Mouse (Mus musculus): ENCODE data around the gene Lmln.
"Not testable (repeated sequence)": the region's sequence is repeated elsewhere in the genome, so short reads cannot be mapped to it uniquely, and the experiment has no call there.

Lmln gene

DNA sequence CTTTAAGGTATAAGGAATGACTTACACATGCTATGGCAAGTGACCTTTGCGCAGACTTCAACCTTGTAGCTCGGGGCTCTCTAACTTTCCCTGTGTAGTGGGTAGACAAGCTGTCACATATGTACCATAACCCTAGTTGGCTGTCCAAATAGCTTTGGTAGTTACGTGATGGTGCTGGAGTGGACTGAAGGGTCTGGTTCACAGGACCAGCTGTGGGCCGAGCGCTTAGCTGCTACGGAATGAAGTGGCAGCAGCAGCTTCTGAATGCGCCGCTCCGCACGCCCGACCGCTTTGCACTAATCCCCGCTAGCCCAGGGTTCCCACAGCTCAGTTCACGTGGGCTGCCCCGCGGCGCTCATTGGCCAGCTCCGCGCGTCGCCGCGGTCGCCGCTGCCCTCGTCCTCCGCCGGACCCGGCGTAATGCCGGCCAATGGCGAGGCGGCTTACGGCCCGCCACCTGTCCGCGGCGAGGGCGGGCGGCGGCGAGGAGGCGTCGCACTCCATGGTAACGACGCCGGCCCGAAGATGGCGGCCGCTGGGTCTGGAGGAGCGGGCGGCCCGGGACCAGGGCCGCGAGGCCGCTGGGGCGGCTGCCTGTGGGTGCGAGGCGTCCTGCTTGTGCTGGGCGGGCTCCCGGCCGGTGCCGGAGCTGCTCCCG is at the start of gene Lmln:
Gene Lmln, plus strand, starts transcription at position 498 of the 658 bp plus-strand sequence.
- peak; percentile 92 for DNase-seq (ENCODE audit: low read depth)

DNA sequence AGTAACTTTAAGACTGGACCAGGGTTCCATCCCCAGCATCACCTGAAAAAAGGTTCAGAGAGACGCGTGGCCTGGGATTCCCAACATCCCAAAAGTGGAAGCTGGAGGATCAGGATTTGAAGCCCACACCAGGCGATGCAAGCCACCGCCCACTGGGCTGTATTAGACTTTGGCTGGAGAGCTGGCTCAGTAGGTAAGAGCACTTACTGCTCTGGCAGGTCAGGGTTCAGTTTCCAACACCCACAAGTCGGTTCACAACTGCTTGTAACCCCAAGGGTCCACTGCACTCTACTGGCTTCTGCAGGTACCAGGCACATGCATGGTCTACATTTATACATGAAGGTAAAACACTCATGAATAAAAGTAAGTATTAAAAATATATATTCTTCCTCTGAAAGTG is 48.5 kb upstream of the Lmln start:
- no peak for DNase-seq (ENCODE audit: low read depth)

DNA sequence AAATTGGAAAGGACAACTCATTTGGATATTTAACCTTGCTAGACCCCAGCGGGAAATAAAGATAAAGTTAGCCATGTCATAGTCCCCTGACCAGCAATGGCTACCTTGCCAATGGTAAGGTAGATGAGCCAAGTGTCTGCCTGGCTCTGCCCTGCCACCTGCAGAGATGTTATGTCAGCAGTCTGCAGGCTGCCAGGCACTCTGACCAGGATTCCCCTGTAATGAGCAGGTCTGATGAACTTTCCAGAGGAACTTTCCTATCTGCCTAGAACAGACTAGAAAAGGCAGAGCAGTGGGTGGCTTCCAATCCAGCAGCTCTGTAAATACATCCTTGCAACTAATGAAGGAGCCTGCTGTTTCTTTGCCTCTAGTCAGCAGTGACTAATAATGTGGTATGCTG is 47.4 kb upstream of the Lmln start:
- no peak for DNase-seq (ENCODE audit: low read depth)

- no peak for DNase-seq (ENCODE audit: low read depth)
Measured at GRCm38 (mm10) chr16:33015396-33015907, 46.9 kb upstream of the Lmln start.

- no peak for DNase-seq (ENCODE audit: low read depth)
Measured at GRCm38 (mm10) chr16:33015986-33016385, 46.3 kb upstream of the Lmln start.

DNA sequence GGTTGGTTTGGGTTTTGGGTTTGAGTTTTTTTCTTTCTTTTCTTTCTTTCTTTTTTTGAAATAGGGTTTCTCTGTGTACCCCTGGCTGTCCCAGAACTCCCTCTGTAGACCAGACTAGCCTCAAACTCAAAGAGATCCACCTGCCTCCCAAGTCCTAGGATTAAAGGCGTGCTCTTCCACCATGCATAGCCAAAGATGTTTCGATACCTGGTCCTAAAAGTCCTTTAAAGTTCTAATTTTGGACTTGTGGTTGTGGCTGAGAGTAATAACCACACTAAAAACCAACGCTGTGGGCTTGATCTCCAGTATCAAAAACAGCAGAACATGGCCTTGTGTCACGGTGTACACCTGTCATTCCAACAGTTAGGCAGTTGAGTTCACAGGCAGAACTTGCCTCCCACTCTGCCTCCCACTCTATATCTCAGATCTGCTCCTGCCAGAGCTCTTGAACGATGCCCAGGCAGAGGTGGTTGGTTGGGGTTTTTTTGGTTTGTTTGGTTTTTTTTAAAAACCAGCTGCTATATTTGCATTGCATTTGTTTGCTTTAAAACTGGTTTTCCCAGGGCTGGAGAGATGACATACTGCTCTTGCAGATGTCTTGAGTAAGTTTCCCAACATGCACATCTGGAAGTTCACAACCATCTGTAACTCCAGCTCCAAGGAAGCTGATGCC is 44.5 kb upstream of the Lmln start:
- DNase-seq (ENCODE audit: low read depth) = peak; percentile 12

GRCm38 (mm10) chr16:33019117-33019770 is 43.1 kb upstream of the Lmln start:
- peak; percentile 57 for DNase-seq (ENCODE audit: low read depth)

- no peak for DNase-seq (ENCODE audit: low read depth)
Measured at GRCm38 (mm10) chr16:33021381-33021780, 40.9 kb upstream of the Lmln start.

DNA sequence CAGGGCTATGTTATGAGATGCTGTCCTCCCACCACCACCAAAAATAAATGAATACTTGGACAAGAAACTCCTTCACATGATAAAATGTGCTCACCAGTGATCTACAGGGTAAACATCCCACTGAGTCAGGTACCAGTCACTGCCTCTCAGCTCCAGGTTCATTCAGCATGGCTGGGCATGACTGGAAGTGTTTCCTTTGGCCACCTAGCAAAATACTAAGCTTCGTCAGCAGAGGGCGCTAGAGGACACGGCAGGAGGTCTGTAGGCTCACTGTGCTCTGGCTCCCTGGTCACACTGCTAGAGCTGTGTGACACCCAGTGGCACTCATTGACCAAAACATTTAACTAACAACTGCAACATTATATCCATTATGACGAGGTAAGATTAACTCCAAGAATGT is 38.6 kb upstream of the Lmln start:
- DNase-seq (ENCODE audit: low read depth) = peak; percentile 87

- peak; percentile 17 for DNase-seq (ENCODE audit: low read depth)
Measured at GRCm38 (mm10) chr16:33024456-33025104, 37.7 kb upstream of the Lmln start.

- DNase-seq (ENCODE audit: low read depth) = no peak
Measured at GRCm38 (mm10) chr16:33026357-33026756, 36.0 kb upstream of the Lmln start.

DNA sequence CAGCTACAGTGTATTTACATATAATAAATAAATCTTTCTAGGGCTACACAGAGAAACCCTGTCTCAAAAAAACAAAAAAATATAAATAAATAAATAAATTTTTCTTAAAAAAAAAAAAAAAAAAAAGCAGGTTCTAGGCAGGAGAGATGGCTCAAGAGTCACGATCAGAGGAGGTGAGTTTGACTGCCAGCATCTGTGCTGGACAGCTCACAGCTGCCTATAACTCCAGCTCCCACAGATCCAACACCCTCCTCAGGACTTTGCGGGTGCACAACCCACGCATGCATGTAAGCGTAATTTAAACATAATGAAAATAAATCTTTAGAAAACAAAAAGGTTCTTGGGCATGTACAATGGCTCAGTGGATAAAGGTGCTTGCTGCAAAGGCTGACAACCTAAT is 26.3 kb upstream of the Lmln start:
- DNase-seq (ENCODE audit: low read depth) = no peak

DNA sequence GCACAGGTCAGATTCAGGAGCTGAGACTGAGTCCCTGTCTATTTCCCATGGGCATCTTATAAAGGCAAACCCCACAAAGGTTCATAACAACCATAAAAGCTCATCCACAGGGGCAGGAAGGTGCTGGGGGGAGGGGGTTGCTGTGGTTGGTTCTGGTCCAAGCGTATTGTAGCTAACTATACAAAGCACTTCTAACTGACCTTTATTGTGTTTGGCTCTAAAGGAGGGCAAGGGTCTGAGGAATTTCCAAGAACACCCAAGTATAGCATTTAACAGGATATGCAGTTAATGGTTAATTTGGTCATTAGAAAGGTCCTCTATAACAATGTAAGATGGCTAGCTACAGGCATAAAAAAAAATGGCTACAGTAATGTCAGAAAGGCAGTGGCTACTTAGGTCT is 19.6 kb upstream of the Lmln start:
- no peak for DNase-seq (ENCODE audit: low read depth)

DNA sequence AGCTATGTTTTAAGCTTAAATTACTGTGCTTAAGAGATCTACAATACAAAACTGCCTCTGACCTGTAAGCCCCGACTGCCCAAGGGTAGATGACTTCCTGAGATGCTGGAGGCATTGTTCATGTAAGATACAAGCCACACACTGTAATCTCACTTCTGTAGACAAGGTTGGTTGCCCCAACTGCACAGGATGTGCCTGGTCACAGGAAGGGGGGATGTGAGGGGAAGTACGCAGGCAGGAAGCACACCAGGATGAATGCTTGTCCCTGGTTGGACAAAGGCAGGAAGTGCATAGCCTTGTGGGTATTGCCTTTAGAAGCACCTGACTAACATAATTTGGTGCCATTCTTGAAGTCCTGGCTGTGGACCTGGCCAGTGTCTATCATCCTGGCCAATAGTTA is 19.1 kb upstream of the Lmln start:
- no peak for DNase-seq (ENCODE audit: low read depth)

DNA sequence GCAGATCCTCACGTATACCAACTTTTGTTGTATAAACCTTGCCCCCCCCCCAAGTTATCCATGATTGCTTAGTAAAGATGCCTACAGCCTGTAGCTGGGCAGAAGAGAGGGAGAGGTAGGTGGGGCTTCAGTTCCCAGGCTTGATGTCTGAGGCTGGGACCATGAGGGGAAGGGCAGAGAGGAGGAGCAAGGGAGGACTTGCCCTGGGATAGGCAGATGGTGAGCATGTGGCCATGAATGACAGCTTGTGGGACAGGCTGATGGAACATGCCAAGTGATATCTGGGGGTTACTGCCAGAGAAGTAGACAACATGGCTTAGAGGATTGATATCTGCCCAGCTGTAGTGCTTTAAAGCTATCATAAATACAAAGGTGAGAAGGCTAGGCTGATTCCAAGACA is 14.3 kb upstream of the Lmln start:
- DNase-seq (ENCODE audit: low read depth) = no peak

DNA sequence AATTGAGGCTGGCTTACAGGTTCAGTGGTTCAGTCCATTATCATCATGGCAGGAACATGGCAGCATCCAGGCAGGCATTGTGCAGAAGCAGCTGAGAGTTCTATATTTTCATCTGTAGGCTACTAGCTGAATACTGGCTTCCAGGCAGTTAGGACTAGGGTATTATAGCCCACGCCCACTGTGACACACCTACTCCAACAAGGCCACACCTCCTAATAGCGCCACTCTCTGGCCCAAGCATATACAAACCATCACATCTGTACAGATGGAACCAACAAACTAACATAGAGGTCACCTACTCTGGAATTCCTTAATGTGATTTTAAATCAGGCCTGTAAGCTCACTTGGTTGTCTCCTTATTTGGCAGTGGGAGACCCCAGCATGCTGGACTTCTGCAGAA is 13.6 kb upstream of the Lmln start:
- DNase-seq (ENCODE audit: low read depth) = no peak

- DNase-seq (ENCODE audit: low read depth) = no peak
Measured at GRCm38 (mm10) chr16:33049809-33050208, 12.5 kb upstream of the Lmln start.

DNA sequence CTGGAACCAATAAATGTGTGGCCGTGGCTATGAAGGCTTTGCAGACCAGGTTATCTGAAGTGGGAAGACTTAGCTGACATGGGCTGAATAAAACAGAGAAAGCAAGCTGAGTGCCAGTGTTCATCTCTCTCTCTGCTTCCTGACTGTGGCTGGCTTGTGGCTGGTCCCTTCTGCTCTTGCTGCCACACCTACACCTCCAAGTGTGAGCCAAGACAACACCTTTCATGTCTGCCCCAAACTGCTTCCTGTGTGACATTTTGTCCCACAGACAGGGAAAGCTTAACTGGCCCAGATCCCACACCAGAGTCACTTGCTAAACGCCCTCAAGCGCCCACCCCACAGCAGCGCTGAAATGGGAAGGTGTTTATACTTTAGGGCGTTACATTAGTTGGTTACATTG is 9.2 kb upstream of the Lmln start:
- no peak for DNase-seq (ENCODE audit: low read depth)

DNA sequence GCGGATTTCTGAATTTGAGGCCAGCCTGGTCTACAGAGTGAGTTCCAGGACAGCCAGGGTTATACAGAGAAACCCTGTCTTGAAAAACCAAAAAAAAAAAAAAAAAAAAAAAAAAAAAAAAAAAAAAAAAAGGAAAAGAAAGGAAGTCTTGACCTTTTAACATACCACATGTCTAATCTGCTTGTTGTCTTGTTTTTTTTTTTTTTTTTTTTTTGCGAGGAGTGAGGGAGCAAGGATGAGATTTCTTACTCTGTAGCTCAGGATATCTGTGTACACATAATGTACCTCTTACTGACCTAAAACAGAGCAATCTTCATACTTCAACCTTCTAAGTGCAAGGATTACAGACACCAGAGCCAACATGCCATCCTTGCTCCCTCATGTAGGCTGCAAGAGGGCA is 7.4 kb upstream of the Lmln start:
- DNase-seq (ENCODE audit: low read depth) = not testable (repeated sequence)

DNA sequence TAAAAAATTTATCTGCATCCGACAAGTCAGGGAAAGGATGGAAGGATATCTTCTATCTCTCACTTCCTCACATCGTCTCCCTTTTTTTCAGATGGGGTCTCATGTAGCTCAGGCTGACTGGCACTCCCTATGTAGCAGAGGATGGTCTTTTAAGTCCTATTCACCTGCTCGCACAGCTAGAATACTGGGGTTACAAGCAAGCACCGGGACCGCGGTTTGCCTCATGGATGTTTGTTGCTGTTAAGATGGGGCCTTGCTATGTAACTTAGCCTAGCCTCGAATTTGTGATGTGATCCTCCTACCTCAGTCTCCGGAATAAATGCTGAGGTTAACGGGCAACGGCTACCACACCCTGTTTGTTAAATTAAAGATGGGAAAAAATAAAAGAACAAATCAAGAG is 6.7 kb upstream of the Lmln start:
- DNase-seq (ENCODE audit: low read depth) = no peak

DNA sequence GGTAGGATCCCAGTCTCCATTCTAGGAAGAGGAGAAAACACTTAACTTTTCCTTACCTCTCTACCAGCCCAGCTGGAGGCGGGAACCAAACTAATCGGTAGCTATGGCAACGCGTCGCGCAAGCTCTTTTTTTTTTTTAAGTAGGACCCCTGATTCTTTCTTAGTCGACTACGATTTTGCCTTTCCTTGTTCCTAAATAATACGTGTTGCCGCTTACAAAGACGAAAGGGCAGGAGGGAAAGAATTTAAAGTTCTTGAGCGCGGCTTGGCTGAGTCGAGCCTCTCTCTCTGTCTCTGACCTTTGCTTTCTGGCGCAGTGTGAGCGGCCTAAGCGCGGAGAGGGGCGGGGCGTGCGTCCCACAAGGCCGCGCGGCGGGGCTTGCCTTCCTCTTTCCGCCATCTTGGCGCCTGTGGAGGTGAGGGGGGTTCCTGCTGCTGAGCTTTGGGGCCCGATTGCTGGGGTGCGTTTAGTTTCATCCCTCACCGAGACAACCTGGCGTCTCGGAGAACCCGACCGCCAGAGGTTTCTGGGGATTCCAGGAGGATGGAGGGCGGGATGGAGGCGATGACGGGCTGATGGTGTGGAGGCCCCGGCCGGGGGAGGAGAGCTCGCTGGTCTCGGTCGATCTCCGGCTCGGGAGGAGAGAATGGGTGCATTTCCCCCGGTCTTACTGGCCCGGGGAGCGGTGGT is 6.1 kb upstream of the Lmln start, which contains the start of the genes Iqcg and Rpl35a:
Gene Iqcg, minus strand, starts transcription at position 124 of the 691 bp plus-strand sequence.
Gene Rpl35a, plus strand, starts transcription at position 359 of the 691 bp plus-strand sequence.
- DNase-seq (ENCODE audit: low read depth) = peak; percentile 91

GRCm38 (mm10) chr16:33056786-33057185 is 5.5 kb upstream of the Lmln start:
- no peak for DNase-seq (ENCODE audit: low read depth)

All from NIH3T3 (cell line).